Mouse (Mus musculus) ZHBTc4 (cell line): ENCODE measurements around the gene Sh3bp5.
A peak's percentile ranks its signal among the peaks of the same experiment; 100 is the strongest.

Experiments used
- DNase-seq: peaks from one replicate; pipeline ENCODE4 v3.0.0-alpha.2; 2011; ENCODE audit warnings: low read depth, low spot score

Sh3bp5 gene

GRCm38 (mm10) chr14:31343241-31343640 is 92.6 kb downstream of the Sh3bp5 start:
- no peak for DNase-seq

GRCm38 (mm10) chr14:31337947-31338346 is 97.9 kb downstream of the Sh3bp5 start:
- DNase-seq = no peak

GRCm38 (mm10) chr14:31337406-31337805 is 98.5 kb downstream of the Sh3bp5 start:
- DNase-seq = no peak

GRCm38 (mm10) chr14:31336369-31337155 is 99.3 kb downstream of the Sh3bp5 start, which contains the start of gene Capn7:
Gene Capn7 (plus strand): TSS chr14:31336638.
- DNase-seq = peak; percentile 99

GRCm38 (mm10) chr14:31335765-31336164 is 100.1 kb downstream of the Sh3bp5 start:
- DNase-seq = no peak

- DNase-seq = no peak
Observed at GRCm38 (mm10) chr14:31330957-31331356, 104.9 kb downstream of the Sh3bp5 start.

- no peak for DNase-seq
Observed at GRCm38 (mm10) chr14:31329741-31330140, 106.1 kb downstream of the Sh3bp5 start.

- no peak for DNase-seq
Observed at GRCm38 (mm10) chr14:31327681-31328080, 108.2 kb downstream of the Sh3bp5 start.

GRCm38 (mm10) chr14:31327196-31327595 is 108.7 kb downstream of the Sh3bp5 start:
- peak; percentile 42 for DNase-seq

GRCm38 (mm10) chr14:31326770-31327169 is 109.1 kb downstream of the Sh3bp5 start:
- DNase-seq = no peak

- no peak for DNase-seq
Observed at GRCm38 (mm10) chr14:31325551-31325950, 110.3 kb downstream of the Sh3bp5 start.

GRCm38 (mm10) chr14:31324851-31325250 is 111.0 kb downstream of the Sh3bp5 start:
- DNase-seq = peak; percentile 64

- peak; percentile 53 for DNase-seq
Observed at GRCm38 (mm10) chr14:31323849-31324792, 111.8 kb downstream of the Sh3bp5 start, which contains the start of gene Dnah1. Gene Dnah1 (minus strand): TSS chr14:31323896.

GRCm38 (mm10) chr14:31323189-31323588 is 112.7 kb downstream of the Sh3bp5 start:
- DNase-seq = no peak

GRCm38 (mm10) chr14:31322191-31322590 is 113.7 kb downstream of the Sh3bp5 start:
- no peak for DNase-seq

- no peak for DNase-seq
Observed at GRCm38 (mm10) chr14:31321181-31321580, 114.7 kb downstream of the Sh3bp5 start.

- no peak for DNase-seq
Observed at GRCm38 (mm10) chr14:31319546-31319945, 116.3 kb downstream of the Sh3bp5 start.

- no peak for DNase-seq
Observed at GRCm38 (mm10) chr14:31317754-31318153, 118.1 kb downstream of the Sh3bp5 start.

- DNase-seq = no peak
Observed at GRCm38 (mm10) chr14:31316613-31317012, 119.3 kb downstream of the Sh3bp5 start.

- no peak for DNase-seq
Observed at GRCm38 (mm10) chr14:31313192-31313591, 122.7 kb downstream of the Sh3bp5 start.
